Mouse (Mus musculus) right cerebral cortex, postnatal 4 days (tissue): Measurements from ENCODE around the gene Gm49325.

ENCODE experiments used
- DNase-seq: peaks from one replicate; pipeline ENCODE4 v3.0.0-alpha.2; 2022

Gm49325 gene

GRCm38 (mm10) chr10:77589749-77590148, 16.2 kb upstream of the Gm49325 start:
- no peak for DNase-seq

GRCm38 (mm10) chr10:77590812-77591211, 15.2 kb upstream of the Gm49325 start:
- DNase-seq, result peak; percentile 33

DNA sequence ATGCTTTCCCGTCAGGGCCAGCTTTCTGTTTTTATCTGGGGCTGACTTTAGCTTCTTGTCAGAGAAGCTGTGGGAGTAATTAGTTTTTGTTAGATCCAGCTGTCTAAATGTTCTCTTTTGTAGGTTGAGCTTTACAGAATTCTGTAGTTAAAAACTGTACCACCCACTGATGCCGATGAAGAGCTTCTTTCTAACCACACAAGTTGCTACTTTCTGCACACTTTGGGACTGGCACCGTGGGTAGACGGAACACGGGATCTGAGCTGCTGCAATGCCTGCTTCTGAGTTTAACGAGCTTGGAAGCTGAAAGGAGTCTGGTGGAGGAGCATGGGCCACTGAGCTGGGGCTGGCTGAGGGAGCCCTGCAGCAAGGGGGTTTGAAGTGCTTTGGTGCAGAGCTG, 14.5 kb upstream of the Gm49325 start:
- DNase-seq, result no peak

- DNase-seq, result no peak
These were observed 9.9 kb upstream of the Gm49325 start for GRCm38 (mm10) chr10:77596060-77596459.

- no peak for DNase-seq
These were observed 3.0 kb upstream of the Gm49325 start for GRCm38 (mm10) chr10:77603021-77603420.

- no peak for DNase-seq
These were observed 1.9 kb upstream of the Gm49325 start for GRCm38 (mm10) chr10:77604111-77604510.

GRCm38 (mm10) chr10:77604958-77605357, 1.0 kb upstream of the Gm49325 start:
- no peak for DNase-seq

DNA sequence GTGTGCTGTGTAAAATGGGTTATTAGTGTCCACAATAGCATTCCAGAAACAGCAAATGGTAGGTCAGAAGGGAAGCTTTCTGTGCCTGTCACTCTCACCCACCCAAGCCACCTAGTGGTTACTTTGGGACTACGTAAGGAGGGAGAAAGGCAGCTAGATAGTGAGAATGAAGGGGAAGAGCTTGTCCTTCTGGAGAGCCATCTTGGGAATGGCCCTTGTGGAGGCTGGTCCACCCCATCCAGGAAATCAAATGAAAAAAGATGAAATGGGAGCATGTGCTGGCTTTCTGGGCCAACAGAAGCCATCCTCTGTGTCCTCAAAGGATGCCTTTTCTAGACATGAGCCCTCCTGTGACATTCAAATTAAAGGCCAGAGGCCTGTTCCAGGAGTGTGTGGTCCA, 629 bp upstream of the Gm49325 start:
- DNase-seq, result no peak

DNA sequence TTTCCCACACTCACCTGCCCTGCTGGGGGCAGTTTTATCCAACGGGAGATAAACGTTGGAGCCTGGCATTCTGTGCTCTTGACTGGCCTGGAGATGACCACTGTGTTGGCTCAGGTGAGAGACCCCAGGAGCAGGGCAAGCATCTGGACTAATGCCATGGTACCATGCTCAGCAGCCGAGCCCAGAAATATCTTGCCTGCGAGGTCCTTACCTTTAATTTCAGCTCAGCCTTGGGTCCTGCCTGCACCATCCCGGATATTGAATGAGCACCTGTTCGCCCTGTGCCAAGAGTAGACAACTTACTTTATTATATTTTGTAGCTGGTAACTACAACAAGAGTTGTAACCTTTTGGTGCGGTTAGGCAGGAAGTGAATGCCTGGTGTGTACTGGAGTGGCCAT, 858 bp downstream of the Gm49325 start:
- DNase-seq, result no peak

GRCm38 (mm10) chr10:77607441-77607840, 1.4 kb downstream of the Gm49325 start:
- DNase-seq, result no peak

DNA sequence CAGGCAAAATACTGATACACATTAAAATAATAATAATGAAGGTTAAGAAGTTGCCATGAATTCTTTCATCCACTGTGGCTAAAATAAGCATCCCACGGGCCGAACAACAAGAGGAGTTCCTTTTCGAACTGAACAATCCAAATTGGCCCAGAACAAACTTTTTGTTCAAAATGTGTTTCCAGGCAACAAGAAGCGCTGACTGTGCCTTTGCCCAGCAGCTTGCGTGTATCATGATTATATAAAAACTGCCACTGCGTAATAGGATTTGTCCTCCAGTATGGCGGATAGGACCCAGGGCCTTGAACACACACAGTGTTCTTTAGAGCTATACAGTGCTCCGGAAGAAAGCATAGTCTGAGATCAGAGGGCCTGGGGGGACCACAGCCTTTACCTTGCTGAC, 2.6 kb downstream of the Gm49325 start:
- DNase-seq, result no peak

GRCm38 (mm10) chr10:77610221-77610961, 4.4 kb downstream of the Gm49325 start:
- DNase-seq, result no peak

DNA sequence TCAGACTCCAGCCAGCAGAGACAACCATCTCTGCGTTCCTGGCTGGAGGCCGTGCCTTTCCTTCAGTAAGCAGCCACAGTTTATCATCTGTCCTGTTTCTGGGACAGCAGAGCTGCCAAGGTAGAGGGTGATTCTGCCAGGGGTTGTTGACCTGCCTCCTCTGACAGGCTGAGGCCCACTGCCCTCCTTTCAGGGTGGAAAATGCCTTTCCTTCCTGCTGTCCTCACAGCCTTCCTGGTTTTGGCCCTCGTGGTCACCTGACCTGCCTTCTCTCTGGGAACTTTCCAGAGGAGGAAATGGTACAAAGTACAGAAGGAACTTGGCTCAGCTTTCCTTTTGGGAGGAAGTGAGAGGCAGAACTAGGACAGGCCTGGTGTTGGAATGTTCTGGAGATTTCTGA, 7.4 kb downstream of the Gm49325 start:
- DNase-seq, result no peak

GRCm38 (mm10) chr10:77615647-77616046, 9.7 kb downstream of the Gm49325 start:
- DNase-seq, result no peak

DNA sequence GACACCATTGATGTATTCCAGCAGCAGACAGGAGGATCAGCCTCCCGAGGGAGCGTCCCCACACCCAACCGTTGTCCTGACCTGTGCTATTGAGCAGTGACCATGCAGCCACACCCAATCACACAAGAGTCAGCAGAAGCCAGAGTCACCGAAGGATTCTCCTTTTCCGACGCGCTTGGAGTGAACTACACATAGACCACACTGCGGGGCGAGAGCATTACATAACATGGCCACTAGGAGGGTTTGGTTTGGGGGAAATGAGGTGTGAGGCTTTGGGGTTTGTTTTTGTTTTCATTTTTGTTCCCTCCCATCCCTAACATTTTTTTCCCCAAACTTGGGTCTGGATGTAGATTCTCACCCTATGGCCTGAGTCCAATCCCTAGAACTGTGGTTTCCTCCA, 10.2 kb downstream of the Gm49325 start:
- no peak for DNase-seq

- no peak for DNase-seq
These were observed 10.9 kb downstream of the Gm49325 start for GRCm38 (mm10) chr10:77616926-77617325.

DNA sequence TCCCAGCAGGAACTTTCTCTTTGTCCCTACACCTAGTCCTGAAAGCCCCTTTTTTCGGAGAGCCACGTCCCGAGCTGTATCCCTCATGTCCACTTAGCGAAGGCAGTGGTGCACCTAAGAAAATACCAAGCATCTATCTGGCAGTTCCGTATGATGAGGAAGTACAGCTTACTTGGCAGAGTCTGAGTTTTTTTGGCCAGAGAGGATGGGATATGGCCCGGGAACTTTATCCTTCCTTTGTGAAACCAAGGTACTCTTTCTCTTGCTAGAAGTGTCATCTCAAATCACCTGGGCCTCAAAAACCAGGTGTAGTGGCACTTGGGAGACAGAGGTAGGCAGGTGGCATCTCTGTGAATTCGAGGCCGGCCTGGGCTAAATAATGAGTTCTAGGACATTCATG, 15.5 kb downstream of the Gm49325 start:
- no peak for DNase-seq

- DNase-seq, result peak; percentile 95
These were observed 16.3 kb downstream of the Gm49325 start, which contains the start of gene Ube2g2 for GRCm38 (mm10) chr10:77622055-77622988. Gene Ube2g2, plus strand, starts transcription at chr10:77622275.

DNA sequence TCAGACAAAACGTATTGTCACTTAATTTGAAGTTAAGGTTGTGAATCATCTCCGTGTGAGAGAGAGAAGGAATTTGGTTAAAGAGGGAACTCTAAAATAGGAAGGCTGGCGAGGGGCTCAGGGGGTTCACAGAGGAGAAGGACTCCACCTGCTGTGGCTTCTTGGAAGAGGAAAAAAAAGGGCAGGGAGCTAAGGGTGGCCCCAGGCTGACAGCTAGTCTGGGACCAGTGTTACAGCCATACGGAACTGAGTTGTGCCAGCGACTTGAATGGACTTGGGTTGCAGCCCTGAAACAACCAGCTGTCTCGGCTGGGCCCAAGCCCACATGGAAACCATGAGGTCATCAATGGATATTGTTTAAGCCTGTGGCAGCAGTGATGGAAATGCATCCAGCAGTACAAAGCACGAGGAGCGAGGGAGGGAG, 17.1 kb downstream of the Gm49325 start:
- peak; percentile 21 for DNase-seq

DNA sequence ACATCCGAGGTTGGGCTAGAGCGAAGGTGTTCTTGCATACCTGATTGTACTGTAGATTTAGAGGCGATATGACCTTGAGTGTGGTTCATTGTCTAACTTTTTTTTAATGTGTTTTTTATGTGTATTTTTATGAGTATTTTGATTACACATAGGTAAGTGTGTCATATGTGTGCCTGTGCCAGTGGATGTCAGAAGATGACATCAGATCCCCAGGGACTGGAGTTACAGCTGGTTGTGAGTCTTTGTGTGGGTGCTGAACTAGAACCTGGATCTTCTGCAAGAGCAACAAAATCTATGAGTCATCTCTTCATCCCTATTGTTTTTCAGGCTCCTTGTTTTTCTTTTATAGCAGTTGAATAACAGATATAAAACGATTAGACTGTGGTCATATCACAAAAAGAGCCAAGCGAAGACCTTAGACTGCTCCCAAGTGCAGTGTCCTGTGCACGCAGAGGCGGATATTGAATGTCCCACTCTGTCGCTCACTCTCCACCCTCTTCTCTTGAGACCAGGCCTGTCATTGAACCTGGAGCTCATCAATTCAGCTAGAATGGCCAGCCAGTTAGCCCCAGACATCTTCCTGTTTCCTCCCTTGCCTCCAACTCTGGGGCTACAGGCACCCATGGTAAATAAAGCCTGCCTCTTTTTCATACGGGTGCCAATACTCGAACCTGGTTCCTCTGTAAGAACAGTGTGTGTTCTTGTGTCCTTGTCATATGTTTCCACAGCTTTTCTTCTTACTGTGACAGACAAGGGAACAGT, 17.8 kb downstream of the Gm49325 start:
- no peak for DNase-seq

DNA sequence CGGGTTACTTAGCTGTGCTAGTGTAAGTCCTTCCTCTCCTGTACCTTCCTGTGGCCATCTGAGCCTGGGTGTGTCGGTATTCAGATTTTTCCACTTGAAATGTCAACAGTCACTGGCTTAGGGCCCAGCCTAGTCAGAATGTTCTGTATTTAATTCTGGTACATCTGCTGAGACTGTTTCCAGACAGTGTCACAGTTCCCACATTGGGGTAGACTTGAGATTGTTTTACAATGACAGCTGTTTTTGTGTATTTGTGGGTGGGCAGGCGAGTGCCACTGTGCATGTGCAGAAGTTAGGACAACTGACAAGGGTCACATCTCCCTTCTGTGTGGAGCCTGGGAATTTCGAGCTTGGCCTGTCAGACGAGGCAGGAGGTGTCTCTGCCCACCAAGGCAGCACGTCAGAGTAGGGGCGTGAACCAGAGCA, 18.6 kb downstream of the Gm49325 start:
- no peak for DNase-seq

DNA sequence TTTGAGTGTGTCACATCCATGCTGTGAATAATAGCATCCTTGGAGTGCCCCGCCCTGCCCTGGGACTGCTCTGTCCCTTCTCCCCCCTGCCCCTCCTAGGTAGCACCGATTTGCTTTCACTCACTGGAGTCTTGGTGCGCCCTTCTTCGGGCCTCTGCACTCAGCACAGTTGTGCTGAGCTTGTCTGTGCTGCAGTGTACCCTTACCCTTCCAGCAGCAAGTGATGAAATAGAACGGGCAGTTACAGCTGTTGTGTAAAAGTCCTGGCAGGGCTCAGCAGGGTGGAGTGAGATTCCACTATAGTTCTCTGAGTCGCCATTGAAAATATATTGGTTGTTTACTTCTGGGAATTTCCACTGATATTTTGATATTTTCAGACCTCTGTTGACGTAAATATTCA, 20.0 kb downstream of the Gm49325 start:
- no peak for DNase-seq

- no peak for DNase-seq
These were observed 20.6 kb downstream of the Gm49325 start for GRCm38 (mm10) chr10:77626591-77626990.
